Mouse (Mus musculus): ENCODE results near the gene Nsmce1. TPM values are rescaled to one million over a fixed set of nuclear protein-coding genes. Genes with fewer than 3 reads are reported as not detected.

Nsmce1 gene
- total and polyA plus RNA-seq, 3 experiments, result 58.1 to 59.2 TPM; not detected in 1

DNA sequence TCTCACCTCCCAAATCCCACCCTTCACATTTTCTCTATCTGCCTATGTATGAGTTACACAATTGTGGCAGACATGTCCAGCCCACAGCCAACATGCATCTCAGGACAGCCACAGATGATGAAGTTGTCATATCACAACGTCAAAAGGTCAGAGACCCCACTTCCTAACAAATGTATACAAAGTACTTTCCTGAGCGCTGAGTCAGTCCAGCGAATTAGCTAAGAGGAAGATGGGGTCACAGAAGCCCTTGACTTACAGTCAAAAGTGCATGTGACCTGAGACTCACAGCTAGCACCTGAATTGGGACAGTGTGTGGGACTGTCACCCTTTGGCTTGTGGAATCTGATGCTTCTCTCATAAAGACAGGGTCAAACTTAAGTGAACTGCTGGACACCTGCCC is 9.1 kb downstream of the Nsmce1 start:
- no peak for DNase-seq (ENCODE audit: low read depth, low spot score)
- Histone ChIP-seq H3K4me3 (ENCODE audit: control insufficient read depth in 1 of 2, insufficient read depth in 1 of 2, low read depth in 2 of 2, low read length in 2 of 2) (no peak overlapping the region), H3K36me3 (ENCODE audit: control insufficient read depth in 1 of 2, insufficient read depth in 2 of 2, low read length in 2 of 2) (peaks cover 0 to 7% of the 10 kb centered on the region in 2 experiments; a peak in 2 of 4 replicates), H3K27me3 (ENCODE audit: control insufficient read depth in 1 of 2, insufficient read depth in 2 of 2, low read length in 2 of 2) (no peaks in the 10 kb centered on the region), H3K79me2 (ENCODE audit: control insufficient read depth, insufficient read depth, low read length, poor library complexity) (no peaks in the 10 kb centered on the region), H3K4me1 (ENCODE audit: control insufficient read depth in 1 of 2, insufficient read depth in 2 of 2, low read length in 2 of 2) (peaks cover 0 to 8% of the 10 kb centered on the region in 2 experiments; a peak in 3 of 4 replicates), H3K27ac (ENCODE audit: control insufficient read depth, low read depth, low read length) (no peak overlapping the region), H3K9ac (ENCODE audit: control insufficient read depth, low read depth, low read length, poor library complexity, severe bottlenecking) (no peak overlapping the region), H3K9me3 (replicated peaks; ENCODE audit: insufficient read depth, low read length) (no peaks in the 10 kb centered on the region)
- no peak for TF ChIP-seq POLR2AphosphoS2 (IDR thresholded peaks at IDR 0.05; ENCODE audit: low read length)
- TF ChIP-seq ZC3H11A (IDR thresholded peaks at IDR 0.05; ENCODE audit: low read depth, low read length), result no peak
- TF ChIP-seq UBTF (IDR thresholded peaks at IDR 0.05; ENCODE audit: borderline replicate concordance, insufficient read depth, low read depth, low read length), result no peak
- TF ChIP-seq ZNF384 (IDR thresholded peaks at IDR 0.05; ENCODE audit: low read depth, low read length), result no peak
- no peak for TF ChIP-seq RCOR1 (IDR thresholded peaks at IDR 0.05; ENCODE audit: low read depth, low read length)
- TF ChIP-seq MAX (IDR thresholded peaks at IDR 0.05; ENCODE audit: low read length), result no peak
- no peak for TF ChIP-seq E2F4 (IDR thresholded peaks at IDR 0.05; ENCODE audit: borderline replicate concordance, low read depth, low read length)
- no peak for TF ChIP-seq GABPA (IDR thresholded peaks at IDR 0.05; ENCODE audit: low read depth, low read length)
- no peak for TF ChIP-seq ELF1 (IDR thresholded peaks at IDR 0.05; ENCODE audit: low read depth, low read length)
- no peak for TF ChIP-seq KAT2A (conservative IDR thresholded peaks at IDR 0.05; ENCODE audit: low read depth, low read length)
- TF ChIP-seq SIN3A (IDR thresholded peaks at IDR 0.05; ENCODE audit: low read length), result no peak
- TF ChIP-seq NRF1 (IDR thresholded peaks at IDR 0.05; ENCODE audit: insufficient read depth, low read depth, low read length, poor library complexity, severe bottlenecking), result no peak
- TF ChIP-seq ETS1 (IDR thresholded peaks at IDR 0.05; ENCODE audit: low read depth, low read length), result no peak
- TF ChIP-seq TBP (IDR thresholded peaks at IDR 0.05; ENCODE audit: low read depth, low read length), result no peak
- TF ChIP-seq GATA1 (IDR thresholded peaks at IDR 0.05; ENCODE audit: low read depth, low read length), result no peak
- TF ChIP-seq POLR2AphosphoS5 (IDR thresholded peaks at IDR 0.05; ENCODE audit: borderline replicate concordance, low read depth, low read length), result no peak
- TF ChIP-seq BHLHE40 (IDR thresholded peaks at IDR 0.05; ENCODE audit: borderline replicate concordance, low read depth, low read length), result no peak
- TF ChIP-seq USF1 (IDR thresholded peaks at IDR 0.05; ENCODE audit: low read depth, low read length), result no peak
- no peak for TF ChIP-seq ZKSCAN1 (IDR thresholded peaks at IDR 0.05; ENCODE audit: low read depth, low read length)
- no peak for TF ChIP-seq EP300 (IDR thresholded peaks at IDR 0.05; ENCODE audit: low read depth in 1 of 2, low read length in 2 of 2)

GRCm38 (mm10) chr7:125480518-125480917 is 10.9 kb downstream of the Nsmce1 start:
- Histone ChIP-seq H3K9ac (ENCODE audit: control insufficient read depth, low read depth, low read length, poor library complexity, severe bottlenecking) (no peak overlapping the region), H3K27ac (ENCODE audit: control insufficient read depth, low read depth, low read length) (no peak overlapping the region), H3K27me3 (ENCODE audit: control insufficient read depth in 1 of 2, insufficient read depth in 2 of 2, low read length in 2 of 2) (no peaks in the 10 kb centered on the region), H3K9me3 (replicated peaks; ENCODE audit: insufficient read depth, low read length) (no peaks in the 10 kb centered on the region), H3K79me2 (ENCODE audit: control insufficient read depth, insufficient read depth, low read length, poor library complexity) (no peaks in the 10 kb centered on the region), H3K36me3 (ENCODE audit: control insufficient read depth in 1 of 2, insufficient read depth in 2 of 2, low read length in 2 of 2) (no peaks in the 10 kb centered on the region; a peak in 1 of 4 replicates), H3K4me3 (ENCODE audit: control insufficient read depth in 1 of 2, insufficient read depth in 1 of 2, low read depth in 2 of 2, low read length in 2 of 2) (no peak overlapping the region), H3K4me1 (ENCODE audit: control insufficient read depth in 1 of 2, insufficient read depth in 2 of 2, low read length in 2 of 2) (no peaks in the 10 kb centered on the region)
- DNase-seq (ENCODE audit: low read depth, low spot score), result peak; percentile 29
- TF ChIP-seq SMC3 (IDR thresholded peaks at IDR 0.05; ENCODE audit: low read depth, low read length) (no peak), ETS1 (IDR thresholded peaks at IDR 0.05; ENCODE audit: low read depth, low read length) (0 out of 2 replicates have a peak, but pooled peaks have one; percentile 18), EP300 (IDR thresholded peaks at IDR 0.05; ENCODE audit: low read depth in 1 of 2, low read length in 2 of 2) (peak in 1 of 2 experiments; percentile 9; a peak in 1 of 4 replicates), UBTF (IDR thresholded peaks at IDR 0.05; ENCODE audit: borderline replicate concordance, insufficient read depth, low read depth, low read length) (no peak), RCOR1 (IDR thresholded peaks at IDR 0.05; ENCODE audit: low read depth, low read length) (peak; percentile 27; the same call in 1 of the 2 replicates)
